Mouse (Mus musculus) G1E (cell line): Measurements from ENCODE around the gene Tcf3.

Source experiments
- CTCF ChIP-seq: IDR thresholded peaks from 2 replicates; pipeline ENCODE4 v1.5.1; 2012; ENCODE audit warnings: low read depth, low read length, inconsistent platforms, mixed read lengths
- GATA1 ChIP-seq: IDR thresholded peaks from 2 replicates; pipeline ENCODE4 v1.6.1; 2012; ENCODE audit warnings: borderline replicate concordance, low read length, inconsistent platforms, mixed read lengths
- POLR2AphosphoS5 ChIP-seq: IDR thresholded peaks from 2 replicates; pipeline ENCODE4 v1.6.1; 2012; ENCODE audit warnings: low read depth, low read length, inconsistent platforms; ENCODE audit not compliant: insufficient replicate concordance
- TAL1 ChIP-seq: conservative IDR thresholded peaks from 2 replicates; pipeline ENCODE4 v1.6.1; 2012; ENCODE audit warnings: low read depth, low read length, inconsistent platforms, mixed read lengths

DNA sequence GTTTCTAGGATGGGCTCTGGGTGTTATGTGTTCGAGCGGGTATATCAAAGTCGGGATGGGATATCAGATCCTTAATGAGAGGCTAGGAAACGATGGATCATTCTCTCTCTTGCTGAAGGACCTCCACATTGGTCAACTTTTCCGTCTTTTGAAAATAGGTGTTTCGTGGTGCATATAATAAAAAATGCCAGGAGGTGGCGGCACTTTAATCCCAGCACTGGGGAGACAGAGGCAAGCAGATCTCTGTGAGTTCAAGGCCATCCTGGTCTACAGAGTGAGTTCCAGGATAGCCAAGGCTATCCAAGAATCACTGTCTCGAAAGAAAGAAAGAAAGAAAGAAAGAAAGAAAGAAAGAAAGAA is 766 bp upstream of the Tcf3 start:
- TF ChIP-seq GATA1 (no peak), TAL1 (no peak), POLR2AphosphoS5 (no peak), CTCF (no peak)
